Mouse (Mus musculus) C2C12 (cell line): ENCODE results near the gene Exosc7. TPM values are rescaled to one million over a fixed set of nuclear protein-coding genes. Genes with fewer than 3 reads are reported as not detected.

Source experiments
- H3K27me3 ChIP-seq: one replicate; pipeline ENCODE4 v1.6.1; 2011; ENCODE audit not compliant: control insufficient read depth, insufficient read depth, insufficient read length
- H3K36me3 ChIP-seq: one replicate; pipeline ENCODE4 v1.6.1; 2011; ENCODE audit not compliant: control insufficient read depth, insufficient read depth
- H3K4me3 ChIP-seq: one replicate; pipeline ENCODE4 v1.5.1; 2011; ENCODE audit warnings: mild to moderate bottlenecking, control low read depth; ENCODE audit not compliant: poor library complexity, insufficient read depth, severe bottlenecking
- H3K79me2 ChIP-seq: one replicate; pipeline ENCODE4 v1.6.1; 2011; ENCODE audit not compliant: control insufficient read depth, insufficient read depth
- H3K79me3 ChIP-seq: one replicate; pipeline ENCODE4 v1.6.1; 2011; ENCODE audit warnings: low read depth, control low read depth
- H3ac ChIP-seq: one replicate; pipeline ENCODE3; 2011; ENCODE audit warnings: low read depth; ENCODE audit not compliant: control insufficient read depth, insufficient read length
- CEBPB ChIP-seq: IDR thresholded peaks from one replicate; pipeline ENCODE4 v1.6.1; 2011; ENCODE audit warnings: low read depth, mild to moderate bottlenecking, control low read depth, moderate library complexity
- CTCF ChIP-seq: IDR thresholded peaks from one replicate; pipeline ENCODE4 v1.5.1; 2011; ENCODE audit not compliant: control insufficient read depth, insufficient read depth, insufficient read length
- FOSL1 ChIP-seq: IDR thresholded peaks from one replicate; pipeline ENCODE4 v1.8.0; 2011; ENCODE audit warnings: mild to moderate bottlenecking, low read length; ENCODE audit not compliant: poor library complexity, insufficient read depth, severe bottlenecking
- MAX ChIP-seq: IDR thresholded peaks from one replicate; pipeline ENCODE4 v1.6.1; 2011; ENCODE audit warnings: mild to moderate bottlenecking, control low read depth
- MYOD1 ChIP-seq: IDR thresholded peaks from one replicate; pipeline ENCODE4 v1.6.1; 2011; ENCODE audit warnings: low read depth; ENCODE audit not compliant: control insufficient read depth, insufficient read length
- MYOG ChIP-seq: IDR thresholded peaks from one replicate; pipeline ENCODE4 v1.6.1; 2011; ENCODE audit not compliant: control insufficient read depth, insufficient read length; ENCODE audit errors: extremely low read depth
- USF1 ChIP-seq: IDR thresholded peaks from one replicate; pipeline ENCODE4 v1.6.1; 2011; ENCODE audit warnings: low read depth, mild to moderate bottlenecking, control low read depth, moderate library complexity
- polyA plus RNA-seq: library from polyadenylated mRNA; unstranded; fragments of >200 nt; fragmentation: generic; extraction: Trizol; gene quantifications from one replicate; pipeline ENCODE4 v1.2.1, GENCODE M21; 2012; ENCODE audit warnings: missing spikeins

The Exosc7 gene
- polyA plus RNA-seq, 1 experiment = 60.6 TPM

DNA sequence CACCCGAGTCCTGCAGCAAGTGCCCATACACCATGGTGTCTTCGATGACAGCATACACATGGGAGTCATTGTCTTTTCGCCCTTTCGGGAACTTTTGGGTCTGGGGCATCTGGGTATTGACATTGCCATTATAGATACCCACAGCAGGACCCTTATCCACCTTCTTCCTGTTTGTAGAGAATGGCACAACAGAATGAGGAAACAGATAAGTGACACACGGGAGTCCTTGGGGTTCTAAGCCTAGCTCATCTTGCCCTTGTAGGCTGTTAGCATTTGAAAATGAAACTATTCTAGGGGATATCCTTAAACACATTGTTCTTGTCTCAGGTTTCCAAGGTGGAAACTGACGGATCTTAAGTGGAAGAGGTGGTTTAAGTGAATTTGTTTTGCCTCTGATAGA lies 60.7 kb downstream of the Exosc7 start:
- H3K79me2 ChIP-seq = no peaks in the 10 kb centered on the region
- H3K36me3 ChIP-seq = no peaks in the 10 kb centered on the region
- no peak overlapping the region for H3K4me3 ChIP-seq
- no peaks in the 10 kb centered on the region for H3K79me3 ChIP-seq
- H3ac ChIP-seq = no peak overlapping the region
- H3K27me3 ChIP-seq = no peaks in the 10 kb centered on the region
- TF ChIP-seq FOSL1 = no peak
- TF ChIP-seq MYOG = no peak
- TF ChIP-seq USF1 = no peak
- TF ChIP-seq MAX = no peak
- no peak for TF ChIP-seq CEBPB
- TF ChIP-seq CTCF = no peak
- no peak for TF ChIP-seq MYOD1

DNA sequence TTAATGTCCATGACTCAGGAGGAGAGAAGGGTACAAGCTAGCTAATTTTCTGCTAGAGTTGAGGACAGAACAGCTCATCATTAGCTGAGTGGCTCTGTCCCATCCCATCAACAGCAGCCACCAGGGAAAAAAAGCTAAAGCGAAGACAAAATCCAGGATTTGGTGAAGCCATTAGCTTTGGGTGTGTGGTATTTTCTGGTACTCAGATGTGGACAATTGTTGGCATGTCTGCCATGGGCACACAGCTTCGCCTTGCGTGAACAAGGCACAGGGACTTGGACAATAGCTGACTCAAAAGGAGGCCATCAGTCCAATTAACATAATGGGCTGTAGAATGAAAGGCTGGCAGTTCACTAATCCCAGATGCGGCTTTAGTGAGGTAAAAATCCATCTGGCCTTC lies 61.3 kb downstream of the Exosc7 start:
- no peaks in the 10 kb centered on the region for H3K27me3 ChIP-seq
- TF ChIP-seq CEBPB = no peak
- no peak for TF ChIP-seq CTCF
- H3K36me3 ChIP-seq = no peaks in the 10 kb centered on the region
- no peak overlapping the region for H3ac ChIP-seq
- H3K79me2 ChIP-seq = no peaks in the 10 kb centered on the region
- no peak overlapping the region for H3K4me3 ChIP-seq
- no peaks in the 10 kb centered on the region for H3K79me3 ChIP-seq

DNA sequence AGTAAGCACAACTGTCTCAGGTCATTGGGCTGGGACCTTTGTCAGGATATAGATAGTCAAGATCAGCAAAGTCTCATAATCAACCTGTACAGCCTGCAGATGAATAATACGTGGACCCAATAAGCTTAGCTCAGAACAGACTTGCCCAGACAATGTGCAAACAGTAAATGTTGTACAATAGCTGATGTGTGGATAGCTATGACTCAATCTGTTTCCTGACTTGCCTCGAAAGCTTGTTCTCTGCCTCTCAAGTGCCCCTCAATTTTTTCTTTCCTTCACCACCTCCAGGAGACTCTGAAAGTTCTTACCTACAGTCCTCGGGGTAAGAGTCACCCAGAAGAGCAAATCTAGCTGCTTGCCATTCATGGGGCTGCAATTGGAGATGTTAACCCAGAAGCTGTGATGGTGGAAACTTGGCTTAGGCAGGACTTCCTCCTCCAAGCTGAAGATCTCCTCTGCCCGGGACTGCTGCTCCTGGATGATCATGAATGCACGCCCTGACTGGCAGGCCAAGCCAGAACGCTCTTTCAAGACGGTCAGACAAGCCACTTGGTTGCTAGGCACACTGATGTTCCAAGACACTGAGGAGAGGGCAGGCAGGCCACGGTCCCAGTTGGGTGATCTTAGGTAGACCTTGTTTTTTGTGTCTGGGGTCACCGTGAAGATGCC lies 64.5 kb downstream of the Exosc7 start:
- Histone ChIP-seq H3K79me2 (no peaks in the 10 kb centered on the region), H3K27me3 (no peaks in the 10 kb centered on the region)
- TF ChIP-seq MYOG (no peak), FOSL1 (no peak), MAX (no peak), USF1 (no peak), CEBPB (no peak), CTCF (no peak), MYOD1 (no peak)

DNA sequence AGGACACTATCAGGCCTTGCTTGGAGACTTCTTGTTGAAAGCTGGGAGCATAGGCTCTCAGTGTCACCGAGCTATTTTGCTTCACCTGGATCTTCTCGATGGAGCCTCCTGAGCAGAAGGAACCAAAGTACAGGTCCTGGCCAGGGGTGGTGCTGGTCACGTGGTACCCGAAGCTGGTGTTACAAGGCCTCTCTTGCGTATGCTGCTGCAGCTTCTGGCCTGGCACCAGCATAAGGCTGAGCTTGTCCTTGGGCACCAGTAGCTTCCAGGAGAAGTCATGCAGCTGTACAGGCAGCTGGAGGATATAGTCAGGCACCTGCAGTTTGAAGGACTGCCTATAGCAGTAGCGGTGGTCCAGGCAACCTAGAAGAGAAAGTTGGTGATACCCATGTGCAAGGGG lies 67.0 kb downstream of the Exosc7 start:
- Histone ChIP-seq H3K79me3 (no peaks in the 10 kb centered on the region), H3K27me3 (no peaks in the 10 kb centered on the region), H3K36me3 (no peaks in the 10 kb centered on the region), H3ac (no peak overlapping the region), H3K79me2 (no peaks in the 10 kb centered on the region), H3K4me3 (no peak overlapping the region)
- TF ChIP-seq CTCF (no peak), CEBPB (no peak)

More for the DNA sequence above, 64.5 kb downstream of the Exosc7 start:
- no peaks in the 10 kb centered on the region for H3K36me3 ChIP-seq
- no peaks in the 10 kb centered on the region for H3K79me3 ChIP-seq
- H3ac ChIP-seq = no peak overlapping the region
- no peak overlapping the region for H3K4me3 ChIP-seq

DNA sequence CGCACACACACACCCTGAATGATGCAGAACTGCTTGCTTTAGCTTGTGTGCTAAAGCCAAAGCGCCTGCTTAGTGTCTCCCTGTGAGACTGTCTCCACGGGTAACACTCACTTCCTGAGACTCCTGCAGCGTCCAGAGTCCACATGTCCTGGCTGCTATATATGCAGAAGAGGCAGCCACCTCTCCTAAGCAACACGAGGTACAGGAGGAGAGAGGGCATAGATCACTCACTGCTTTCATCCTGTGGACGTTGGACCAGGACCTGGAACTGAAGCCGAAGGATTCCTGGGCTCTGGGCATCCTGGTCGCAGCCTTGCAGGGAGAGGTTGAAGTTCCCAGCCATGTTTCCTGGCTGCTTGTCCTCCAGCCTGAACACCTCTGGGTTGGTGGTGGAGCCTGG lies 70.2 kb downstream of the Exosc7 start:
- no peaks in the 10 kb centered on the region for H3K79me3 ChIP-seq
- H3K36me3 ChIP-seq = no peaks in the 10 kb centered on the region
- H3ac ChIP-seq = no peak overlapping the region
- TF ChIP-seq USF1 (no peak), CEBPB (no peak)
- no peak overlapping the region for H3K4me3 ChIP-seq
- no peaks in the 10 kb centered on the region for H3K79me2 ChIP-seq
- H3K27me3 ChIP-seq = no peaks in the 10 kb centered on the region

DNA sequence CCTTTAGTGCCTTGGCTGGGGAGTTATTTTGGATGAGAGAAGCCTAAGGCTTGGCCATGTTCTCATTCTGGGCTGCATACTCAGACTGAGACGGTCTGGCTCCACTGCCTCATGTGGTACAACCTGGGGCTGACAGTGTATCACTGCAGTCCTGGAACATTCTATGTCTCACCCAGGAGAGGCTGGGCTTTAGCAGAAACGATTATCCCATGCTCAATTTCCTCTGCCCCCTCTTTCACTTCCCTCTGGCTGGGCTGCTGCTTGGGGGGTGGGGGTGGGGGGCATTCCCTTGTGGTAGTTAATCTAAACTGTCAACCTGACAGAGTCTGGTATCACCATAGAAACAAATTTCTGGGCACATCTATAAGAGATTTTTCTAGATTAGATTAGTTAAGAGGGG lies 72.5 kb downstream of the Exosc7 start:
- Histone ChIP-seq H3K79me3 (no peaks in the 10 kb centered on the region), H3ac (no peak overlapping the region), H3K4me3 (no peak overlapping the region), H3K79me2 (no peaks in the 10 kb centered on the region), H3K36me3 (no peaks in the 10 kb centered on the region), H3K27me3 (no peaks in the 10 kb centered on the region)
- TF ChIP-seq MYOD1 (no peak), USF1 (no peak), CTCF (no peak), FOSL1 (no peak), MAX (no peak), MYOG (no peak), CEBPB (no peak)

Other genes with a start within 250 kb of the Exosc7 start
- 7.9 TPM for gene Zfp445, start 247.2 kb upstream of the Exosc7 start, polyA plus RNA-seq
- gene Zkscan7, start 227.5 kb upstream of the Exosc7 start, polyA plus RNA-seq = 0.40 TPM
- gene Zfp105, start 190.1 kb upstream of the Exosc7 start, polyA plus RNA-seq = not detected
- 4.9 TPM for gene 1110059G10Rik, start 162.2 kb upstream of the Exosc7 start, polyA plus RNA-seq
- gene Kif15, start 162.2 kb upstream of the Exosc7 start, polyA plus RNA-seq = 11.6 TPM
- 7.1 TPM for gene Tmem42, start 91.9 kb upstream of the Exosc7 start, polyA plus RNA-seq
- gene Tgm4, start 78.5 kb upstream of the Exosc7 start, polyA plus RNA-seq = 0.06 TPM
- gene Zdhhc3, start within 50 bp of the Exosc7 start, polyA plus RNA-seq = 62.6 TPM
- 0.11 TPM for gene Clec3b, start 37.7 kb downstream of the Exosc7 start, polyA plus RNA-seq
- not detected for gene Cdcp1, start 102.8 kb downstream of the Exosc7 start, polyA plus RNA-seq
- gene Tmem158, start 147.5 kb downstream of the Exosc7 start, polyA plus RNA-seq = 9.6 TPM